In the genomic region with DNA sequence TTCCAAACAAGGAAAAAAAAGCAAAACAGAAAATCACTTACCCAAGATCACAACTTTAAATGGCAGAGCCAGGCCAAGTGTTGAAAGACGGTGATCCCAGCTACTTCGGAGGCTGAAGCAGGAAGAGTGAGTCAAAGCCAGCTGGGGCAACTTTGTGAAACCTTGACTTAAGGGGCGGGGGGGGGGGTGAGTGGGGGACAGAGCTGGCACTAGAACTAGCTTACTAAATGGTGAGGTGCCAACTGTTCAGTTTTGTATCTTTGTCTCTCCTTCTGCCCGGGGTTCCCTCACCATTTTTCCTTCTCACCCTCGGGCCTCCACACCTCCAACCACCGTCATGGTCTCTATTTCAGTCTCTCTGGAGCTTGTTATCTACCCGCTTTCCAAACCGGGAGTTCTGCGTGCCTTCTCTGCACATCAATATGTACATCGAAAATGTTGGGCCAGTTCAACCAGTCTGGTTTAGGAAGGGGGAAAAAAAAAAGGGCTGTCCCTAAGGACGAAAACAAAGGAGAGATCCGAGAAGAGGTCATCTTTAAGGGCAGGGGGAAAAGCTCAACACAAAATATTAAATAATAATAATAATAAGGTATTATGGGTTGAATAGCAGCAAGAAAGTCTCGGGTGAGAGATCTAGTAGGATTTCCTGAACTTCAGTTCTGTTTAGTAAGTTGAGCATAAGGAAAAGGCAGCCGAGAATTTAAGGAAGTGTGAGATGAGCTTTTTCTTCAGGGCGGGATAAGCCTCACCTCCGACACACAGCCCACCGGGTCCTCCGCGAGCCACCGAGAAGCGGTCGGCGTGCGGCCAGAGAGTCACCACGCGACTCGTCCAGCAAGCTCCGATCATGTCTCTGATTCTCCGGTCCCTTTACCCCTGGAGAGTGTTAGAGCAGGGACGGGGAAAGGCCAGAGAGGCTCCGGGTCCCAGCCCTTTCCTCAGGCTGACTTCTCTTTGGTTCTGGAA, we compare ENCODE assay signal across 8 mouse cellular contexts. TPM values are rescaled to one million over a fixed set of nuclear protein-coding genes. Genes with fewer than 3 reads are reported as not detected.
DNase-seq lines count a peak whose midpoint lies in the region; ATAC-seq and TF ChIP-seq lines count a peak whose summit lies in the region.

No protein-coding gene starts in this region.

- H3K4me3 ChIP-seq in heart, embryonic 15.5 days: peak overlapping the region; percentile 69
- H3K4me3 ChIP-seq in bone marrow, adult 2 months (replicated peaks; ENCODE audit: control insufficient read depth, low read depth, low read length): peak overlapping the region; percentile 84

- peak overlapping the region; percentile 80 for H3K4me2 ChIP-seq in heart, embryonic 15.5 days

- DNase-seq in heart, adult 11 months: no peak
- DNase-seq in right cerebral cortex, postnatal 36 days (ENCODE audit: low spot score in 2 of 2): no peak
- DNase-seq in frontal cortex, postnatal 10 days (ENCODE audit: low spot score in 2 of 2): no peak
- DNase-seq in adrenal gland, adult 18-20 months (ENCODE audit: low spot score in 2 of 2): no peak

- H3K4me1 ChIP-seq in heart, embryonic 15.5 days (replicated peaks): peaks cover 43% of the 10 kb centered on the region
- H3K4me1 ChIP-seq in bone marrow, adult 2 months (ENCODE audit: control insufficient read depth, insufficient read depth, low read length): peaks cover 4% of the 10 kb centered on the region; the same call in 1 of the 2 replicates

- no peaks in the 10 kb centered on the region for H3K9me3 ChIP-seq in heart, embryonic 15.5 days (replicated peaks)

- 6% methylated on average over 31 of the region's 31 CpGs for WGBS in heart, embryonic 15.5 days
- WGBS in bone marrow, adult 2 months: 4% methylated on average over 31 of the region's 31 CpGs

- no peak for TF ChIP-seq CTCF in bone marrow, adult 2 months (IDR thresholded peaks at IDR 0.05; ENCODE audit: control insufficient read depth, insufficient read depth, low read length)

- H3K9ac ChIP-seq in heart, embryonic 15.5 days: peak overlapping the region; percentile 86

- H3K36me3 ChIP-seq in heart, embryonic 15.5 days: peaks cover 30% of the 10 kb centered on the region

- H3K27ac ChIP-seq in heart, embryonic 15.5 days: peak overlapping the region; percentile 89
- H3K27ac ChIP-seq in bone marrow, adult 2 months (ENCODE audit: control insufficient read depth, insufficient read depth, low read depth, low read length, poor library complexity): peak overlapping the region; percentile 94

- peak; percentile 18; the same call in 1 of the 2 replicates for ATAC-seq in heart, embryonic 15.5 days (replicated peaks; ENCODE audit: insufficient number of reproducible peaks, insufficient read depth, low FRiP score, low read depth)
- ATAC-seq in hematopoietic stem cell, adult 5-6 weeks (replicated peaks in 1 of 2; ENCODE audit: insufficient read depth in 1 of 2, low FRiP score in 2 of 2, low TSS enrichment in 1 of 2, low read depth in 1 of 2, poor library complexity in 2 of 2, severe bottlenecking in 2 of 2): peak; percentile 8 to 18; a peak in 3 of 4 replicates
- ATAC-seq in megakaryocyte progenitor cell, adult 5-6 weeks (replicated peaks; ENCODE audit: poor library complexity): peak; percentile 10

- H3K27me3 ChIP-seq in heart, embryonic 15.5 days: no peaks in the 10 kb centered on the region

- no peak for TF ChIP-seq POLR2A in bone marrow, adult 2 months (IDR thresholded peaks at IDR 0.05; ENCODE audit: borderline replicate concordance, control insufficient read depth, low read depth, low read length)

RNA-seq across cellular contexts. Expression of gene Sphk2, which starts 0.6 kb away (rescaled TPM):
- polyA plus RNA-seq in heart, embryonic 15.5 days (2015; fragmentation: Nextera tagmentation; extraction: Ambion mirVana): 13.7 and 21.0 TPM in 2 replicates
- 12.9 and 24.4 TPM in 2 replicates for polyA plus RNA-seq in bone marrow, adult 2 months (2011; ENCODE audit: insufficient read depth, insufficient read length, low replicate concordance, missing spikeins)
- 8.2 and 10.9 TPM in 2 replicates for total RNA-seq in hematopoietic stem cell, adult 5-6 weeks (2017)
- total RNA-seq in megakaryocyte progenitor cell, adult 5-6 weeks (2015): 10.6 and 14.5 TPM in 2 replicates
- total RNA-seq in megakaryocyte progenitor cell, adult 5-6 weeks (2017): 9.8 and 10.2 TPM in 2 replicates
- total RNA-seq in adrenal gland, adult 18-20 months (2021): 10 to 100 TPM; 37.7 to 42.0 TPM

RNA-seq across cellular contexts. Expression of gene Rpl18, which starts 2.0 kb away (rescaled TPM):
- polyA plus RNA-seq in heart, embryonic 15.5 days (2015; fragmentation: Nextera tagmentation; extraction: Ambion mirVana): 540 and 572 TPM in 2 replicates
- 845 and 916 TPM in 2 replicates for polyA plus RNA-seq in bone marrow, adult 2 months (2011; ENCODE audit: insufficient read depth, insufficient read length, low replicate concordance, missing spikeins)
- 1,764 and 1,816 TPM in 2 replicates for total RNA-seq in hematopoietic stem cell, adult 5-6 weeks (2017)
- total RNA-seq in megakaryocyte progenitor cell, adult 5-6 weeks (2015): 1,825 and 1,988 TPM in 2 replicates
- 1,777 and 2,306 TPM in 2 replicates for total RNA-seq in megakaryocyte progenitor cell, adult 5-6 weeks (2017)
- 100 to 1,000 TPM; 934 to 965 TPM for total RNA-seq in adrenal gland, adult 18-20 months (2021)

RNA-seq across cellular contexts. Expression of gene Fam83e, which starts 3.8 kb away (rescaled TPM):
- 0.25 and 0.65 TPM in 2 replicates for polyA plus RNA-seq in heart, embryonic 15.5 days (2015; fragmentation: Nextera tagmentation; extraction: Ambion mirVana)
- polyA plus RNA-seq in bone marrow, adult 2 months (2011; ENCODE audit: insufficient read depth, insufficient read length, low replicate concordance, missing spikeins): 1.1 TPM in 1 of 2 replicates, not detected in the other
- 0.79 and 1.8 TPM in 2 replicates for total RNA-seq in hematopoietic stem cell, adult 5-6 weeks (2017)
- total RNA-seq in megakaryocyte progenitor cell, adult 5-6 weeks (2015): 0.54 and 0.78 TPM in 2 replicates
- 0.37 and 0.51 TPM in 2 replicates for total RNA-seq in megakaryocyte progenitor cell, adult 5-6 weeks (2017)
- under 1 TPM; 0.30 to 0.35 TPM for total RNA-seq in adrenal gland, adult 18-20 months (2021)

RNA-seq across cellular contexts. Expression of gene Spaca4, which starts 8.4 kb away (rescaled TPM):
- polyA plus RNA-seq in heart, embryonic 15.5 days (2015; fragmentation: Nextera tagmentation; extraction: Ambion mirVana): not detected in 2 replicates
- not detected in 2 replicates for polyA plus RNA-seq in bone marrow, adult 2 months (2011; ENCODE audit: insufficient read depth, insufficient read length, low replicate concordance, missing spikeins)
- not detected in 2 replicates for total RNA-seq in hematopoietic stem cell, adult 5-6 weeks (2017)
- not detected in 2 replicates for total RNA-seq in megakaryocyte progenitor cell, adult 5-6 weeks (2015)
- total RNA-seq in megakaryocyte progenitor cell, adult 5-6 weeks (2017): not detected in 2 replicates
- not detected for total RNA-seq in adrenal gland, adult 18-20 months (2021)

RNA-seq across cellular contexts. Expression of gene Dbp, which starts 12.3 kb away (rescaled TPM):
- 3.0 and 4.3 TPM in 2 replicates for polyA plus RNA-seq in heart, embryonic 15.5 days (2015; fragmentation: Nextera tagmentation; extraction: Ambion mirVana)
- polyA plus RNA-seq in bone marrow, adult 2 months (2011; ENCODE audit: insufficient read depth, insufficient read length, low replicate concordance, missing spikeins): 8.6 and 19.3 TPM in 2 replicates
- total RNA-seq in hematopoietic stem cell, adult 5-6 weeks (2017): 11.5 and 25.3 TPM in 2 replicates
- 3.6 and 5.6 TPM in 2 replicates for total RNA-seq in megakaryocyte progenitor cell, adult 5-6 weeks (2015)
- 6.2 and 7.2 TPM in 2 replicates for total RNA-seq in megakaryocyte progenitor cell, adult 5-6 weeks (2017)
- total RNA-seq in adrenal gland, adult 18-20 months (2021): 10 to 100 TPM; 64.8 to 96.6 TPM
